Mouse (Mus musculus) frontal cortex, postnatal 25 days (tissue): ENCODE measurements around the gene Dnajc30.
"Not testable (repeated sequence)": the region's sequence is repeated elsewhere in the genome, so short reads cannot be mapped to it uniquely, and the experiment has no call there.

Experiments used
- DNase-seq, 2 experiments: peaks; one replicate each; pipeline ENCODE4 v3.0.0; 2022; ENCODE audit warnings: low spot score in 2 of 2

The Dnajc30 gene

GRCm38 (mm10) chr5:135063629-135064381 lies at the start of gene Dnajc30:
Gene Dnajc30, plus strand, starts transcription at chr5:135064202.
- peak; percentile 96 to 97 for DNase-seq

DNA sequence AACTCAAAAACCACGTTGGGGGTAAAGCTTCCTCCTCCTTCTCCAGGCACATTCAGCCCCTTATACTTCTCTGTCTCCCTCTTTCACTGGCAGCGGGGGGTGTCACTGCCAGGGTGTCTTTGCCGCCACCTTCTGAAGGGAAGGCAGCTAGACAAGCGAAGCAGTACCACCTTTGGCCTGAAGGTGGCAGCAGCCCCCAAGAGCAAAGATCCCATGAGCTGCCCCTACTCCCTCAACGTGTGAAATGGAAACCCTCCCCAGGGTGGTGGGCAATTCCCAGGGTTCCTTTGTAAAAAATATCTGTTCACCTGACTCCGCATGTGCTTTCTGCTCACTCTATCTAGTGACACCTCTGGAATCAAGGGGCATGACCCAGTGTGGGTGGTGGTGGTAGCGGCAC lies 48.5 kb upstream of the Dnajc30 start:
- peak; percentile 93 to 95 for DNase-seq

DNA sequence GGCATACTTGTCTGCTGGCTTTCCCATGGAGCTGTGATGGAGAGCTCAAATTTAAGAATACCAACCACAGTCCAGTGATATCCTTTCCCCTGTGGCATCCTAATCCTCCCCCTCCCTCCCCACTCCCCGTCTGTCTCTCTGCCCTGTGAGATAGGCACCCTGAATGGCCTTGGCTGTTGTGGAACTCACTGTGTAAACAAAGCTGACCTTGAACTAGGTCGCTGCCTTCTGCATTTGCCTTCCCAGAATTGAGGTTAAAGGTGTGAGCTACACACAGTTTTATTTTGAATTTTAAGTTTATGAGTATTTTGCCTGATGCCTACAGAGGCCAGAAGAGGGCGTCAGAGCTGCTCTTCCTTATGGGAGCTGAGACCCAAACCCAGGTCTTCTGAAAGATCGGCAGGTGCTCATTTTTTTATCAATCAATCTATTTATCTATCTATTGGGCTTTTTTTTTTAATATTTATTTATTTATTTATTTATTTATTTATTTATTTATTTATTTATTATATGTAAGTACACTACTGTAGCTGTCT lies 47.7 kb upstream of the Dnajc30 start:
- DNase-seq, result no peak

GRCm38 (mm10) chr5:135021814-135022213 lies 42.2 kb upstream of the Dnajc30 start:
- no peak for DNase-seq

- DNase-seq, result peak; percentile 71 to 80
Measured at GRCm38 (mm10) chr5:135023344-135024173, 40.4 kb upstream of the Dnajc30 start, which contains the start of gene Stx1a. Gene Stx1a, plus strand, starts transcription at chr5:135023482.

DNA sequence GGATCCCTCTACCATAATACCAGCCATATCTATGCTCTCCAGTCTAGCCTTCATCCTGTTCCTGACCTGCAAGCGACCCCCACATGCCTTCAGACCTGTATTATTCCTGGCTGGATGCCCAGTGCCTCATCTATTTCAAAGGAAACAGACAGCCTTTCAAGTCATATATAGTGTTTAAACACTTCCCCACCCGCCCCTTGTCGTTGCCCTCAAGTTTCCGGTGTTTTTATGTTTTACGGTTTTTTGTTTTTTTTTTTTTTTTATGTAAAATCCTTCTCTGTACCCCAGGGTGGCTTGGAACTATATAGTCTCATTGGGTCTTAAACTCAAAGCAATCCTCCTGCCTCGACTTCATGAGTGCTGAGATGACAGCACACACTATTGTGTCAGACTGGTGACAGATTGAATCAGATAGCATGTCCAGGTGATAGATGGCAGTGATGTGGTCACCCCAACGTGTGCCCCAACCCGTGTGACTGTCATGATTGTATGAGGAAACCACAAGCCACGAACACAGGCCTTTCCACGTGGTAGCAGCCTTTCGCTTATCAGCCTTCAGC lies 39.3 kb upstream of the Dnajc30 start:
- DNase-seq, result no peak

GRCm38 (mm10) chr5:135025899-135026298 lies 38.1 kb upstream of the Dnajc30 start:
- DNase-seq, result no peak

GRCm38 (mm10) chr5:135029007-135029854 lies 34.8 kb upstream of the Dnajc30 start:
- no peak for DNase-seq

DNA sequence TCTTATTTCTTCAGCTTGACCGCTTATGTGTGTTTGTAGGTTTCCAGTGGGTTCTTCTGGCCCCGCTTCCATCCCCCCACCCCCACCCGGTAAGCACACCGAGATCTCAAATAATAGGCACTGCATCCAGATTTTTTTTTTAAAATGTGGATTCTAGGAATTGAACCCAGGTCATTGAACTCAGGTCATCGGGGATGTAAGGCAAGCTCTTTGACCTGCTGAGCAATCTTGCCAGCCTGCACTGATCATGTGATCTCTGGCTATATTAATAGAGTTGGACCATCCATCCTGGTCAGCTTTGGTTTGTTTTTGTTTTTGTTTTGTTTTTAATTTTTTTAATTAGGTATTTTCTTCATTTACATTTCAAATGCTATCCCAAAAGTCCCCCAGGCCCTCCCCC lies 31.4 kb upstream of the Dnajc30 start:
- no peak for DNase-seq

GRCm38 (mm10) chr5:135034593-135034992 lies 29.4 kb upstream of the Dnajc30 start:
- no peak for DNase-seq

DNA sequence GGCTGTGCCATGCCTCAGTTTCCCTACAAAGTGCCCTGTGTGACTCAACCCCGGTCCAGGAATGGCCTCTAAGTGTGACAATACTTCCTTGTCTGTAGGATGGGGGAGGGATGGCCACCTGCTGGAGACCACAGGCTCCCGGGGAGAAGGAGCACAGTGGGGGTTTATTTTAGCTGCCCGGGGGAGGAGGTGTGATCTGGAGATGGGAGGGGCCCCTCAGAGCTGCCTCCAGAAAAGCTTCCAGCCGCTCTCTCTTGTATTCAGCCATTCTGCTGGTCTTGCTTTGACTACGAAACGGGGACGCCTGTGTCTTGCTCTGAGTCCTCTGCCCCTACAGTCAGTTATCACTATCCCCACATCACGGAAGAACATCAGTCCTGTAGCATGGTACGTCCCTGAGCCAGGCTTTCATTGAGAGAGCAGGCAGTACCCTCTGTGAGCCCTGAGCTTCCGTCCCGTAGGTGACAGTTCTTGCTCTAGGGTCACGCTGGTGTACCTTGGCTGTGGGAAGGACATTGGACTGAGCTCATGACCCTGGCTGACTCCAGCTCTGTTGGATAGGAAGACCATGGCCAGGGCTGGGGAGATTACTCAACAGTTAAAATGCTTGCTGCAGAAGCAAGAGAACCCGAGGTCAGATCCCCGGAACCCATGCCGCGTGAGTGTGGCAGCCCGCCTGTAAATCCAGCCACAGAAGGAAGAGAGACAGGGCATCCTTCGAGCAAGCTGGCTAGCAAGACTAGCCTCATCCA lies 28.2 kb upstream of the Dnajc30 start:
- DNase-seq, result no peak

GRCm38 (mm10) chr5:135037946-135038345 lies 26.1 kb upstream of the Dnajc30 start:
- no peak for DNase-seq

- DNase-seq, result no peak
Measured at GRCm38 (mm10) chr5:135039541-135039940, 24.5 kb upstream of the Dnajc30 start.

GRCm38 (mm10) chr5:135040059-135040458 lies 23.9 kb upstream of the Dnajc30 start:
- DNase-seq, result no peak

- DNase-seq, result no peak
Measured at GRCm38 (mm10) chr5:135040777-135041176, 23.2 kb upstream of the Dnajc30 start.

DNA sequence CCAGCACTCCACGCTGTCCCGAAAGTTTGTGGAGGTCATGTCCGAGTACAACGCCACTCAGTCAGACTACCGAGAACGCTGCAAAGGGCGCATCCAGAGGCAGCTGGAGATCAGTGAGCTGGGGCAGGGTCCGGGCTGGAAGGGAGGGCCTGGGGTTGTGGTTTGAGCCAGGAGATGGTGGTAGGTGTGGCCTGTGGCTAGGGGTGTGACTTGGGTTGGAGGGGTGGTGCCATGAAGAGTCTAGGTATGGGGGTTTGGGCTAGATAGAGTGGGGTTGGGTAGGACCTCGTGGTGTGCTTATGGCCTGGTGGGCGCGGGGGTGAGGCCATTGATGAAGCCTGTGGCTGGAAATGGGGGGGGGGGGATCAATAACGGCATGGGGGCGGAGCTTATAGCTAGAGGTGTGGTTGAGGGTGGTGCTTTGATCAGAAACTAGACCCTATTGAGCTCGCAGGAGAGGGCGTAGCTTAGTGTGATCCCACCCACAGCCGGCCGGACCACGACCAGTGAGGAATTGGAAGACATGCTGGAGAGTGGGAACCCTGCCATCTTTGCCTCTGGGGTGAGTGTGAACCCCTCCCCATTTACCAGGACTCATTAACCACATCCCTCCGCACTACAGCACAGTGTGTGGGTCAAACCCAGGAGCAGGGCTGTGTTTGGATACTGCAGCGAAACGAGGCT lies 21.8 kb upstream of the Dnajc30 start:
- no peak for DNase-seq

DNA sequence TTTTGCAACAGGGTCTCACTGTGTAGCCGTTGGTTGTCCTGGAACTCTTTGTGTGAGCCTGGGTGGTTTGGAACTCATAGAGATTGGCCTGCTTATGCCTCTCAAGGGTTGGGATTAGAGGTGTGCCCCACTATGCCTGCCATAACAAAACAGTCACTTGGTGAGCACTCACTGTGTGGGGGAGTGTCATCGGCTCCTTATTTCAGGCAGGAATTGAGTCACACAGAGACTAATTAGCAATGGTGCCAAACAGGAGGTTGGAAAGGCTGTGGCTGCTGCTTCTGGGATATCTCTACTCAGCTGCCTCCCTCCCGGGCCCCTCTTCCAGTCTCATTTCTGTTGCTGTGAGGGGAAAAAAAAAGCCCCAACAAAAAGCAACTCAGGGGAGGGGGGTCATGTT lies 19.4 kb upstream of the Dnajc30 start:
- no peak for DNase-seq

DNA sequence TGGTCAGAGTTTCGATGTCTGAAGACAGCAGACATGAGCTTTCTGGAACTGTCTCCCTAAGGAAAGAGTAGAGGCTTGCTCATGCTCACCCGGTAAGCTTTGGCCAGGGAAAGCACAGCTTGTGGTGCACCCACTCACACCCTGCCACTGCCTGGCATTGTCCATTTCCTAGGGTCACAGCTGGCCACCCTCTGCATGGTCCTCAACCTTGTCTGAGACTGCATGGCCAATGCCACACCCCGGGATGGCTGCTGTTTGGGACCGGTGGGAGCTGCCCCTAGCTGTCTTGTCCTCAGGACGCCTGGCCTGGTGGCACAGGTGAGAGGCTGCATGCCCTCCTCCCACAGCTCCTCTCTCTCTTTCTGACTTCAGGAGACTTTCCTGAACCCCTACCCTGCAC lies 15.5 kb upstream of the Dnajc30 start:
- no peak for DNase-seq

DNA sequence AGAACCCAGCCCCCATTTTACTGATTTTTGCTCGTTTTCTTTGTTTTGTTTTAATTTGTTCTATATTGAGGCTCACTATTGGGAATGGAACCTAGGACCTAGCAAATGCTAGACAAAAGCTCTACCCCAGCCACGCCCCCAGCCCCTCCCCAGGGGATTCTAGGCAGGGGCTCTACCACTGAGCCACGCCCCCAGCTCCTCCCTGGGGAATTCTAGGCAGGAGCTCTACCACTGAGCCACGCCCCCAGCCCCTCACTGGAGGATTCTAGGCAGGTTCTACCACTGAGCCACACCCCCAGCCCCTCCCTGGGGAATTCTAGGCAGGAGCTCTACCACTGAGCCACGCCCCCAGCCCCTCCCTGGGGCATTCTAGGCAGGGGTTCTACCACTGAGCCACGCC lies 14.7 kb upstream of the Dnajc30 start:
- DNase-seq, result not testable (repeated sequence)

DNA sequence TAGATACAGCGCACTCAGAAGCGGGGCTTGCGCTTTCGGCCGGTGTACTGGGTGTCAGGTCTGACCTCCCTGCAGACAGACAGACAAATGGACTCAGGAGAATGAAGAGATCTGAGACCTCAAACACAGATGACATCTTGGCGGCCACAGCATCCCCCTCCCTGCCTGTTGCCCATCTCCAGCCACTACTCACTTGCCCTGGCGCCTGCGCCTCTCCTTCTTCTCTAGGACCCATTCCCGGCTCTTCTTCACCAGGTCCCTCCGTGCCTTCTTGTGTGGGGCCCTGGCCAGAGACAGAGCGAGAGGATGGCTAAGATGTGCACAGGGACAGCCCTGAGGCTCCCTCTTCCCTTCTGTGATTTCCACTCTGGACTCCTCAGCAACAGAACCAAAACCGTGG lies 10.6 kb upstream of the Dnajc30 start:
- DNase-seq, result no peak
